Mouse (Mus musculus) adrenal gland, adult 2 months (tissue): ENCODE data around the gene Zfp668. TPM values are rescaled to one million over a fixed set of nuclear protein-coding genes. Genes with fewer than 3 reads are reported as not detected.
A peak's percentile ranks its signal among the peaks of the same experiment; 100 is the strongest.
"Not testable (repeated sequence)": the region's sequence is repeated elsewhere in the genome, so short reads cannot be mapped to it uniquely, and the experiment has no call there.

Experiments
- DNase-seq: peaks from one replicate; pipeline ENCODE4 v3.0.0; 2021
- long read RNA-seq: library from polyadenylated mRNA; stranded (forward); transcript quantifications from one replicate; pipeline ENCODE4 v2.0.0, GENCODE M21; 2021
- polyA plus RNA-seq: library from polyadenylated mRNA; depleted of rRNA; stranded (reverse); fragments of >200 nt; gene quantifications from 2 replicates; pipeline ENCODE4 v1.2.3, GENCODE M21; 2012; rRNA removed
- total RNA-seq, 2 experiments: library from RNA; stranded (reverse); gene quantifications; 2 replicates each; pipeline ENCODE4 v1.2.3; 2021

Zfp668 gene
- total RNA-seq = 1 to 10 TPM; 7.2 to 9.7 TPM
- polyA plus RNA-seq = 8.1 and 10.3 TPM in 2 replicates
- long read RNA-seq, full-length matches to known transcripts = 4 of 6 reads
- long read RNA-seq, partial matches to known transcripts = 0 of 6 reads
- long read RNA-seq, other reads (novel, unspliced or antisense) = 2 of 6 reads

DNA sequence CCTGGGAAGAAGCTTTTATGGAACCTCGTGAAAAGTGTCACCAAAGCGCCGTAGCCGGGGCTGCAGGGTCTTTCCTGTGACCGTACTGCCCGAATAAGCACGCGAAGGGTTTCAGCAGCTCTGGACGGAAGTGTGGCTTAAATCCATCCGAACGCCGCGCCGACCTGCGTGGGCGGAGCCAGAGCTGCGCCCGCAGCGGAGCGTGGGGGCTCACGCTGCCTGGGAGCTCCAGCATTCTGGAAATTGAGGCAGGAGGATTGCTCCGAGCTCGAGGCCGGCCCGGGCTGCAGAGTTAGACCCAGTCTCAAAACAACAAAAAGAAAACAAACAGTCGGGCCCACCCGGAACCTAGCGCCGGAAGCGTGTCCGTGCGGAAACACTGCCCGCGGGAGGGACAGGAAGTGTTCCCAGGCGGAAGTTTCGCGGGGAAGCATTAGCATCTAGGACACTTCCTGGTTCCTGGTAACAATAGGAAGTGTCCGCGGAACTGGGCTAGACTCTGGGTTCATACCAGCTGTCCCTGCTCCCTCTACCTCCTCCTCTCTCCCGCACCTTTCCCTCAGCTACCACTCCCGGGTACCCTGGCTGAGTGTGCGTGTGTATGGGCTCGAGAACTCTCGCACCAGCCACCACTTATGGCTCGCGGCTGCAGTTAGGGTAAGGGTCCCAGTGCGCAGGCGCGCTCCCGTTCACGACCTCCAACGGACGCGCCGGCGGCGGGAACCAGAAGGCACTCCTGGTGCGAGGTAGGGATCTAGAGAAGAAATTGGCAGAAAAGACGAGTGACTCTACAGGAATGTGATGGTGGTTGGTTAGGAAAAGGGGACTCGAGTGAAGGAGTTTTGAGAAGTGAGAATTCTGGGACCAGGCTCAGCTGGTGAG, at the start of gene Zfp668:
TSS of gene Zfp668 (minus strand) at position 362 of the 882 bp plus-strand sequence.
- peak; percentile 91 for DNase-seq

DNA sequence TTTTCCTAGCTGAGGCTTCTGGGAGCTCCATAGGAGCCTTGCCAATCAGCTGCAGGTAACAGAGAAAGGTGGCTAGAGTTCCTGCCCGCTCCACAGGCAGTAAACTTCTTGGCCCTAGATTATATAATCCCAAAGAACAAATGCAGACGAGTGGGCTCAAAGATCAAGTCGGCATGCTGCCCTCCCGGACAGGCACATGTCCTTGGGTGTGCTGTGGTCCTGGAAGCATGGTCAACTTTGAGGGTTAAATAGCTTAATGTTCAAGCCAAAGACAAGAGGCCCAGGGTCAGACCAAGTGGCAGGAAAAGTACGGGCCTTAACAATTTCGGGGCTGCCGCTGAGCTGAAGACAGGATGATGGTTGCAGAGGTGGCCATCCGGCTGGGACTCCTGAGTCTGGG, 49.4 kb upstream of the Zfp668 start:
- no peak for DNase-seq

- no peak for DNase-seq
Measured at GRCm38 (mm10) chr7:127925252-127925651, 48.6 kb upstream of the Zfp668 start.

GRCm38 (mm10) chr7:127923714-127924113, 47.1 kb upstream of the Zfp668 start:
- DNase-seq = no peak

DNA sequence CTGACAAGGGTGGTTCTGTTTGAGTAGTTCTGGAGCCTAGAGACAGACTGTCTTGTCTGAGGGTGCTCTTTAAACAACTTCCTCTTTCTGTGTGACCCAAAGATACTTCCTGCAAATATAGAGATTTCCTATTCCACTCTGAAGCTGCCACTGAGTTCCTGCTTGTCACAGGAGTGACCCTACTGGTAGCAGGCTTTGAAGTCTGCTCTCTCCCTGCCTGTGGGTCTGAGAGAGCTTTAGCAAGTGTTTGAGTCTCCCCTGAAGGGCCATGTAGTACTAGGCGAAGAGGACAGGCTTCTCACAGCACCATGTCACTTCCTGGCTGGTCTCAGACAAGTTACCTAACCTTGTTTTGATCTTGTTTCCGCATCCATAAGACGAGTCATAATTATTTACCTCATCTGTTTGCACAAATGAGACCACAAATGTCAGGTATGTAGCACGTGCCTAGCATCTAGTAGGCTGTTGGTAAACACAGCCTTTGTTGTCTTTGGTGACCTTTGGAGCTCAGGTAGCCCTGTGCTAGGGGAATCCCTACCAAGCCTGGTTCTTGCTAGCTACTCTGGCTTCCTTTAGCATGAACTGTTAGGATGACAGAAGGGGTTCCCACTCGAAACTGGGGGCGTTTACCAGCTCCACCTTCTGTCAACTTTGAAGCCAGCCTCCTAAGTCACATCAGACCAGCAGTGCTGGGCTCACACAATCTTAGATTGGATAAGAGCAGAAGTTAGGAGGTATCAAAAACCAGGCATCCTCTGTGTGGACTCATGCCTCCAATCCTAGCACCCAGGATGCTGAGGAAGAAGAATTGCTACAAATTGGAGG, 46.0 kb upstream of the Zfp668 start:
- no peak for DNase-seq

GRCm38 (mm10) chr7:127921516-127921915, 44.9 kb upstream of the Zfp668 start:
- DNase-seq = no peak

- no peak for DNase-seq
Measured at GRCm38 (mm10) chr7:127919290-127919689, 42.7 kb upstream of the Zfp668 start.

DNA sequence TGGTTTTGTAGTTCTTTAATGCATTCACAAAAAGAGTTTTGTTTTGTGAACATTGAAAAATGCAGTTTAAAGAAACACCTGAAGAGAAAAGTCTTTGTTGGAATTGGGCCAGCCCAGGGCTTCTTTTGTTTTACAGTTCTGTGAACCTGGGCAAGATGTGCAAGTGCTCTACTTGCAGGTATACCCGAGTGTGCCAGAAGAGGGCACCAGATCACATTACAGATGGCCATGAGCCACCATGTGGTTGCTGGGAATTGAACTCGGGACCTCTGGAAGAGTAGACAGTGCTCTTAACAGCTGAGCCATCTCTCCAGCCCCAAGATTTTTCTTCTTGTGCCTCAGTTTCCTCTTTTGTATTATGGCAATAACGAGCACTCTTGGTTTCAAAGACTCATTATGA, 41.6 kb upstream of the Zfp668 start:
- no peak for DNase-seq

DNA sequence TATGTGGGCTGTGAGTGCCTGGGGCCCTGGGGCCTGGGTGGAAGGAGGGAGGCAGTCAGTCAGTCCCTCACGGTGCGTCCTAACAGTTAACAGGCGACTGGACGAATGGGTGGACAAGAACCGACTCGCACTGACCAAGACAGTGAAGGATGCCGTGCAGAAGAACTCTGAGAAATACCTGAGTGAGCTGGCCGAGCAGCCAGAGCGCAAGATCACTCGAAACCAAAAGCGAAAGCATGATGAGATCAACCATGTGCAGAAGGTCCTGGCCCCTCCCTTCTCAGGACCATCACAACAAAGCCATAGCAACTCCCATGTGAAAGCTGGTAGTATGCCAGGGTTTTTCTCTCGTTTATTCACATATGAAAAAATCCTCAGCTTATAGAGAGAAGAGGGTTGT, 38.7 kb upstream of the Zfp668 start:
- DNase-seq = no peak

DNA sequence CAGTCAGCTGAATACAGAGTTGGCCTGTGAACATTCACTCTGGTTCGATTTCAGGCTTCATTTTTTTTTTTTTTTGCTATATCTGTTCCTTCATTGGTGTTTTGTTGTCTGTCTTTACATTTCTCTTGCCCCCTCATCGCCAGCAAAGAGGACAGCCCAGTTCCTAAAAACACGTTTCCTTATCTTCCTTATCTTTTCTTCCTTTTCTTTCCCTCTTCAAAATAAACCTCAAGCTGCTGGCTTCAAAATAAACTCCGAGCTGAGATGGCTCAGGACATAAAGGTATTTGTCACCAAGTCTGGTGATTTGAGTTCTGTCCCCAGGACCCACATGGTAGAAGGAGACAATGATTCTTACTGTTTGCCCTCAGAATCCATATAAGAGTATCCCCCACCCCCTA, 36.3 kb upstream of the Zfp668 start:
- DNase-seq = no peak

DNA sequence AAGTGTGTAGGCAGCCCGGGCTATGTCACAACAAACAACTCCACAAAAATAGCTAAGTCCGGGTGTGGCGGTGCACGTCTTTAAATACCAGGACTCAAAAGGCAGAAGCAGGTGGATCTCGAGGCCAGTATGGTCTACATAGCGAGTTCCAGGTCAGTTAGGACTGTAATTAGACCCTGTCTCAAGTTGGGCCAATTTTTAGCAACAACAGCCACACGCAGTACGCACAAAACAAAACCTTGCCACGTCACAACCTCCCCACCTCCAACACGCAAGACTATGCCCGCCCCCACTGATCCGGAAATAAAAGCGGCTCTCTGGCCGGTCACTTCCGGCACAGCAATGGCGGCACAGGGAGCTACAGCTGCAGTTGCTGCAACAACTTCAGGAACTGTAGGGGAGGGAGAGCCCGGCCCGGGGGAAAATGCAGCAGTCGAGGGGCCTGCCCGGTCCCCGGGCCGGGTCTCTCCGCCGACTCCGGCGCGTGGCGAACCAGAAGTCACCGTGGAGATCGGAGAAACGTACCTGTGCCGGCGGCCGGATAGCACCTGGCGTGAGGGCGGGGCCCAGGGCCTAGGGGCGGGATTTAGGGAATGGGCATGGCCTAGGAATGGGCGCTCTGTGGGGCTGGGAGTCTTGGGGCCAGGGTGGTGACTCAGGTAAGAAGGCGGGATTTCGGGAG, 35.7 kb upstream of the Zfp668 start, which contains the start of gene Kat8:
TSS of gene Kat8 (plus strand) at position 327 of the 682 bp plus-strand sequence.
- DNase-seq = peak; percentile 93

- no peak for DNase-seq
Measured at GRCm38 (mm10) chr7:127908656-127909055, 32.0 kb upstream of the Zfp668 start.

DNA sequence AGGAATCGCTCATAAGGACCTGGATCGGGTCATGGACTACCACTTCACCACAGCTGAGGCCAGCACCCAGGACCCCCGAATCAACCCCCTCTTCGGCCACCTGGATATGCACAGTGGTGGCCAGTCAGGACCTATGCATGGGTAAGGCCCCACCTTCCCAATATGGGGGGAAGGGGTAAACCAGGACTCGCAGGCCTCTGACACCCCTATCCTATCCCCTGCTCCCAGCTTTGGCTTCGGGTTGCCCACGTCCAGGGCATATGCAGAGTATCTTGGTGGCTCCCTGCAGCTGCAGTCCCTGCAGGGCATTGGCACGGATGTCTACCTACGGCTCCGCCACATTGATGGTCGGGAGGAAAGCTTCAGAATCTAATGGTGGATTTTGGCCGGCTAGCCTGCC, 31.3 kb upstream of the Zfp668 start:
- DNase-seq = no peak

DNA sequence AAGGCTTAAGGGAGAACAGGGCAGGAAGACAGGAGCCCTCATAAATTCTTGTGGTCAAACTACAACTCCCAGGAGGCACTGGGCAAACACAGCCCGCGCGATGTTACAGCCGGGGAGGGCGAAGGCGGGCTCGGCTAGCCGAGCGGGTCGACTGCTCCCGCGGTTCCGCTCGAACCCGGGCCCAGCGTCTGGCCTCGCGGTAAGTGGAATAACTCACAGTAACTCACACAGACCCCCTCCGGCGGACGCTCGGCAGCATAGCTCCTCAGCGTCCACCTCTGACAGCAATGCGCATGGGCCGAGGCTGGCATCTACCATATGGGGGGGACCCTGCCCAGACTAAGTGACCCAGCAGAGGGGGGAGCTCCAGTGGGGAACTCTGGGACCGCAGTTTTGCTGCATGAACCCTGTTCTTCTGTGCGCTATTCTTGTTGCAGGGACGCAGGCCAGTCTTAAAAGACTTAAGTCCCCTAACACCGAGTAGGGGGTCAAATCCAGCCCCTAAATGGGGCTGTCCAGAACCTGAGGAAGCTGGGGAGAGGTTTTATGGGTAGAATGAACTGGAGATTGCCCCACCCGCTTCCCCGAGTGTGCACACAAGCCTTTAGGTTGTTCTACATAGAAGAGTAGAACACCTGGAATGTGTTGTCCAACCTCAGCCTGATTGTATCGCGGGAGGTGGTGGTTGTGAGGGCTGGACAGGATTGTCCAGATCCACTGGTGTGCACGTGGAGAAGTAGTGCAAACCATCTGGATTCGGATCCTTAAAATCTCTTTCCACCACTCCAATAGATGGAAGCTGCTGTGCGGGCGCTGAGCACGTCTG, 27.6 kb upstream of the Zfp668 start, which contains the start of gene Bckdk:
TSS of gene Bckdk (plus strand) at position 112 of the 826 bp plus-strand sequence.
- DNase-seq = peak; percentile 87

DNA sequence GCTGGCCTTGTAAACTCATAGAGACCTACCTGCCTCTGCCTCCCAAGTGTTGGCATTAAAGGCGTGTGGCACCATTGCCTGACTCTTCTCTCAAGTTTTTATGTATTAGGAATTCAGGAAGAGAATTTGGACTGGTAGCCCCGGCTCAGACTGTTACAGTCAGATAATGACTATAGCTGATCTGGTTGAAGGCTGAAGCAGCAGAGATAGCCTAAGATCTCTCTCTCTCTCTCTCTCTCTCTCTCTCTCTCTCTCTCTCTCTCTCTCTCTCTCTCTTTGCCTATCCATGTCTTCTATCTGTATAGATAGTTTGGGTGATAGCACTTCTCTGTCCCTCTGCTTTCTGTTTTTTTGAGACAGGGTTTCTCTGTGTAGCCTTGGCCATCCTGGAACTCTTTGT, 25.1 kb upstream of the Zfp668 start:
- no peak for DNase-seq

DNA sequence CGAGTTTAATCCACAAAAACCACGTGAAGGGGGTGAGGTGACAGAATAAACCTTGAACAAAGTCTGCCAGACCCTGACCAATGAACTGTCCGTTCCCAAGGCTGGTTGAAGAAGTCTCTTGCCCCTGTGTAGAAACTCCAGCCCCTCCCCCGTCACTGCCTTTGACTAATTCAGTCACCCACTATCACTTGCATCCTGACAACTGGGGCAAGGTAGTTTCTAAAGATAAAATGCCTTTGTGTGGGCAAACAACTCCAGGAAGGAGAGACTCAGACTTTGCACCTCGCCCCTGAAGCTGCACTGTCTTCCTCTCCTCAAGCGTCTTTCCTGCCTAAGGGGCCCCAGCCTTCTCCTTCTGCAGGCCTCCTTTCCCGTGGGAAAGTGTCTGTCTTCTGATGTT, 23.4 kb upstream of the Zfp668 start:
- no peak for DNase-seq

- no peak for DNase-seq
Measured at GRCm38 (mm10) chr7:127898179-127898956, 21.7 kb upstream of the Zfp668 start.

DNA sequence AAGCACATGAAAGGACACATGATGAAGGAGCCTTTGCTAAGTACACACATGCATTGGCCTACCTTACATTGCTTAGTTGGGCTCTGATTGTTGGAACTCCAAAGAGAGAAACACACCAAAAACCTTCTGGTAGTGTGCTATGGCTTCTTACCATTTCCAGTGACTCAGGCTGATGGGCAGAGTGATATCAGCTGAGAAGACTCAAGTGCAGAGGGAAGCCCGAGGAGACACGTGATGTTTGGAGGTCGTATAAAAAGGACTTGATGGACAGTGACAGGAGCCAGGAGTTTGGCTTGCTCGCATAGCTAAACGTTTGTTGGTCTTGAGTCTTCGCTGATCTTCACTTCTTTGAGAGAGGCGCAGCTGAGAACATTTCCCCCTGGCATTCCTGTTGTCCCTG, 20.9 kb upstream of the Zfp668 start:
- no peak for DNase-seq

GRCm38 (mm10) chr7:127896384-127896783, 19.8 kb upstream of the Zfp668 start:
- DNase-seq = peak; percentile 49

GRCm38 (mm10) chr7:127895891-127896290, 19.3 kb upstream of the Zfp668 start:
- DNase-seq = not testable (repeated sequence)
